47 mouse cellular contexts compared by ENCODE assay signal in genomic region chr14:50741584-50741983, GRCm38 (mm10). TPM values are rescaled to one million over a fixed set of nuclear protein-coding genes. Genes with fewer than 3 reads are reported as not detected.
"Had no signal": no experiment of that assay in that cellular context is flagged by ENCODE, and none has a peak within 500 bp of the region (broad histone marks: within the 10 kb centered on the region; RNA-seq: fewer than 3 reads in every experiment).

No protein-coding gene starts in this region.

- H3K9me3 ChIP-seq: limb, embryonic 10.5 days; limb, embryonic 12.5 days; limb, embryonic 13.5 days; limb, embryonic 15.5 days; liver, embryonic 12.5 days; liver, embryonic 13.5 days; liver, embryonic 15.5 days; lung, embryonic 15.5 days; megakaryocyte, embryonic 14.5 days; midbrain, embryonic 10.5 days; midbrain, embryonic 12.5 days; midbrain, embryonic 13.5 days; midbrain, embryonic 15.5 days; neural tube, embryonic 12.5 days had no signal

- H3K27ac ChIP-seq: limb, embryonic 10.5 days; limb, embryonic 12.5 days; limb, embryonic 13.5 days; limb, embryonic 15.5 days; liver, embryonic 12.5 days; liver, embryonic 13.5 days; liver, embryonic 14.5 days; liver, embryonic 15.5 days; lung, embryonic 15.5 days; macrophage; midbrain, embryonic 10.5 days; midbrain, embryonic 12.5 days; midbrain, embryonic 13.5 days; midbrain, embryonic 15.5 days; neural tube, embryonic 12.5 days had no signal

- H3K4me1 ChIP-seq: limb, embryonic 10.5 days; limb, embryonic 12.5 days; limb, embryonic 13.5 days; limb, embryonic 15.5 days; liver, embryonic 12.5 days; liver, embryonic 13.5 days; liver, embryonic 15.5 days; lung, embryonic 15.5 days; megakaryocyte, embryonic 14.5 days; midbrain, embryonic 10.5 days; midbrain, embryonic 12.5 days; midbrain, embryonic 13.5 days; midbrain, embryonic 15.5 days; neural tube, embryonic 12.5 days had no signal

- H3K4me3 ChIP-seq: limb, embryonic 10.5 days; limb, embryonic 12.5 days; limb, embryonic 13.5 days; limb, embryonic 15.5 days; liver, embryonic 12.5 days; liver, embryonic 13.5 days; liver, embryonic 15.5 days; lung, embryonic 15.5 days; megakaryocyte, embryonic 14.5 days; midbrain, embryonic 10.5 days; midbrain, embryonic 12.5 days; midbrain, embryonic 13.5 days; midbrain, embryonic 15.5 days; myocyte; neural tube, embryonic 12.5 days had no signal

- DNase-seq: left cerebral cortex, postnatal 4 days; liver; liver, embryonic 13.5 days; liver, postnatal 0 days; lung, adult 18-20 months; lung, adult 2 months; lung, embryonic 14.5 days; lung, postnatal 10 days; lung, postnatal 14 days; lung, postnatal 36 days; lung, postnatal 4 days; midbrain, embryonic 14.5 days had no signal

- ATAC-seq: liver, embryonic 12.5 days; liver, postnatal 0 days; lung, postnatal 0 days; midbrain, embryonic 13.5 days; midbrain, embryonic 15.5 days; midbrain, embryonic 16.5 days had no signal

- H3K4me2 ChIP-seq: limb, embryonic 12.5 days; limb, embryonic 13.5 days; limb, embryonic 15.5 days; liver, embryonic 11.5 days; liver, embryonic 12.5 days; liver, embryonic 13.5 days; liver, embryonic 15.5 days; lung, embryonic 14.5 days; lung, embryonic 15.5 days; midbrain, embryonic 11.5 days; midbrain, embryonic 12.5 days; midbrain, embryonic 13.5 days; midbrain, embryonic 15.5 days; neural tube, embryonic 12.5 days had no signal

- H3K9ac ChIP-seq: limb, embryonic 12.5 days; limb, embryonic 13.5 days; limb, embryonic 15.5 days; liver, embryonic 12.5 days; liver, embryonic 13.5 days; liver, embryonic 14.5 days; liver, embryonic 15.5 days; liver, postnatal 0 days; lung, embryonic 14.5 days; lung, embryonic 15.5 days; midbrain, embryonic 12.5 days; midbrain, embryonic 13.5 days; midbrain, embryonic 15.5 days; neural tube, embryonic 12.5 days had no signal

- H3K36me3 ChIP-seq: limb, embryonic 10.5 days; limb, embryonic 12.5 days; limb, embryonic 13.5 days; limb, embryonic 15.5 days; liver, embryonic 12.5 days; liver, embryonic 13.5 days; liver, embryonic 15.5 days; lung, embryonic 15.5 days; midbrain, embryonic 10.5 days; midbrain, embryonic 12.5 days; midbrain, embryonic 13.5 days; midbrain, embryonic 15.5 days; neural tube, embryonic 12.5 days had no signal

- H3K27me3 ChIP-seq: limb, embryonic 12.5 days; limb, embryonic 13.5 days; limb, embryonic 15.5 days; liver, embryonic 12.5 days; liver, embryonic 13.5 days; liver, embryonic 15.5 days; lung, embryonic 15.5 days; megakaryocyte, embryonic 14.5 days; midbrain, embryonic 12.5 days; midbrain, embryonic 13.5 days; midbrain, embryonic 15.5 days; neural tube, embryonic 12.5 days had no signal

RNA-seq across cellular contexts. Expression of gene Olfr749, which starts 3.3 kb away (rescaled TPM):
- total RNA-seq: left cerebral cortex, postnatal 10 days; left cerebral cortex, postnatal 14 days; left cerebral cortex, postnatal 25 days; left cerebral cortex, postnatal 36 days; left cerebral cortex, postnatal 4 days; liver, adult 2 months; megakaryocyte progenitor cell, adult 5-6 weeks; megakaryocyte, adult 5-6 weeks; megakaryocyte-erythroid progenitor cell, adult 5-6 weeks; midbrain, postnatal 0 days; monocyte, adult 5-6 weeks had no signal
- polyA plus RNA-seq: limb, embryonic 10.5 days; limb, embryonic 11.5 days; limb, embryonic 12.5 days; limb, embryonic 13.5 days; limb, embryonic 14.5 days; limb, embryonic 15.5 days; liver, adult 2 months; liver, embryonic 11.5 days; liver, embryonic 12.5 days; liver, embryonic 13.5 days; liver, embryonic 14.5 days; liver, embryonic 15.5 days; liver, embryonic 16.5 days; liver, postnatal 0 days; lung, adult 2 months; lung, embryonic 14.5 days; lung, embryonic 15.5 days; lung, embryonic 16.5 days; lung, postnatal 0 days; macrophage; midbrain, embryonic 10.5 days; midbrain, embryonic 11.5 days; midbrain, embryonic 12.5 days; midbrain, embryonic 13.5 days; midbrain, embryonic 14.5 days; midbrain, embryonic 15.5 days; midbrain, embryonic 16.5 days; midbrain, postnatal 0 days; myocyte; neural tube, embryonic 11.5 days; neural tube, embryonic 12.5 days had no signal

RNA-seq across cellular contexts. Expression of gene Olfr748, which starts 34.4 kb away (rescaled TPM):
- total RNA-seq: left cerebral cortex, postnatal 10 days; left cerebral cortex, postnatal 14 days; left cerebral cortex, postnatal 25 days; left cerebral cortex, postnatal 36 days; left cerebral cortex, postnatal 4 days; liver, adult 2 months; megakaryocyte progenitor cell, adult 5-6 weeks; megakaryocyte, adult 5-6 weeks; megakaryocyte-erythroid progenitor cell, adult 5-6 weeks; midbrain, postnatal 0 days; monocyte, adult 5-6 weeks had no signal
- polyA plus RNA-seq: limb, embryonic 10.5 days; limb, embryonic 11.5 days; limb, embryonic 12.5 days; limb, embryonic 13.5 days; limb, embryonic 14.5 days; limb, embryonic 15.5 days; liver, adult 2 months; liver, embryonic 11.5 days; liver, embryonic 12.5 days; liver, embryonic 13.5 days; liver, embryonic 14.5 days; liver, embryonic 15.5 days; liver, embryonic 16.5 days; liver, postnatal 0 days; lung, adult 2 months; lung, embryonic 14.5 days; lung, embryonic 15.5 days; lung, embryonic 16.5 days; lung, postnatal 0 days; macrophage; midbrain, embryonic 10.5 days; midbrain, embryonic 11.5 days; midbrain, embryonic 12.5 days; midbrain, embryonic 13.5 days; midbrain, embryonic 14.5 days; midbrain, embryonic 15.5 days; midbrain, embryonic 16.5 days; midbrain, postnatal 0 days; myocyte; neural tube, embryonic 11.5 days; neural tube, embryonic 12.5 days had no signal

RNA-seq across cellular contexts. Expression of gene Olfr747, which starts 48.6 kb away (rescaled TPM):
- total RNA-seq: left cerebral cortex, postnatal 10 days; left cerebral cortex, postnatal 14 days; left cerebral cortex, postnatal 25 days; left cerebral cortex, postnatal 36 days; left cerebral cortex, postnatal 4 days; liver, adult 2 months; megakaryocyte progenitor cell, adult 5-6 weeks; megakaryocyte, adult 5-6 weeks; megakaryocyte-erythroid progenitor cell, adult 5-6 weeks; midbrain, postnatal 0 days; monocyte, adult 5-6 weeks had no signal
- polyA plus RNA-seq: limb, embryonic 10.5 days; limb, embryonic 11.5 days; limb, embryonic 12.5 days; limb, embryonic 13.5 days; limb, embryonic 14.5 days; limb, embryonic 15.5 days; liver, adult 2 months; liver, embryonic 11.5 days; liver, embryonic 12.5 days; liver, embryonic 13.5 days; liver, embryonic 14.5 days; liver, embryonic 15.5 days; liver, embryonic 16.5 days; liver, postnatal 0 days; lung, adult 2 months; lung, embryonic 14.5 days; lung, embryonic 15.5 days; lung, embryonic 16.5 days; lung, postnatal 0 days; macrophage; midbrain, embryonic 10.5 days; midbrain, embryonic 11.5 days; midbrain, embryonic 12.5 days; midbrain, embryonic 13.5 days; midbrain, embryonic 14.5 days; midbrain, embryonic 15.5 days; midbrain, embryonic 16.5 days; midbrain, postnatal 0 days; myocyte; neural tube, embryonic 11.5 days; neural tube, embryonic 12.5 days had no signal
